In the genomic region with DNA sequence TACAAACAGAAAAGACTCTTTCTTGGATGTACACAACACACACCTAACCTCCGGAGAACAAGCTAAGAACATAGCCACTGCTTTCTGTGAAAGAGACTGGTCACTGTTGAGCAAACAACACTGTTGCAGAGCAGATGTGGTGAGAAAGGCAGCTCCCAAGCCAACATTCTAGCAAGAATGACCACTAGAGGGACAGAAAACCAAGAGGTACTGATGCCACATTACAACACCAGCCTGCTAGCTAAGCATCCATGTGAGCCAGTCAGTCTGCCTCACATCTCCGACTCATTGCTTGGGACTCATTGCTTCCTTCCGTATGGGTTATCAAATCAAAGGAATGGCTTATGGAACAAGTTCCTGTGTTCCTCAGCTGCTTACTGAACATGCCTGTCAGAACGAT, we compare ENCODE assay signal across 9 mouse cellular contexts. TPM values are rescaled to one million over a fixed set of nuclear protein-coding genes. Genes with fewer than 3 reads are reported as not detected.
A peak's percentile ranks its signal among the peaks of the same experiment; 100 is the strongest.
DNase-seq lines count a peak whose midpoint lies in the region; ATAC-seq lines count a peak whose summit lies in the region.
"Had no signal": no experiment of that assay in that cellular context is flagged by ENCODE, and none has a peak within 500 bp of the region (broad histone marks: within the 10 kb centered on the region; RNA-seq: fewer than 3 reads in every experiment).

No protein-coding gene starts in this region.

- H3K27ac ChIP-seq in forebrain, embryonic 13.5 days: peak overlapping the region; percentile 31; the same call in 1 of the 2 replicates
- H3K27ac ChIP-seq in forebrain, embryonic 16.5 days (ENCODE audit: low read length): no peak overlapping the region

- H3K4me1 ChIP-seq in forebrain, embryonic 13.5 days: peaks cover 33% of the 10 kb centered on the region
- H3K4me1 ChIP-seq in forebrain, embryonic 16.5 days (replicated peaks; ENCODE audit: control insufficient read depth, insufficient read depth, low read length): peaks cover 11% of the 10 kb centered on the region

- H3K9me3 ChIP-seq in forebrain, embryonic 13.5 days (replicated peaks): no peaks in the 10 kb centered on the region
- H3K9me3 ChIP-seq in forebrain, embryonic 16.5 days (ENCODE audit: control insufficient read depth, low read length): no peaks in the 10 kb centered on the region
- H3K9me3 ChIP-seq: stomach, embryonic 15.5 days had no signal

- peak; percentile 20 for DNase-seq in right cerebral cortex, adult 18-20 months
- DNase-seq in right cerebral cortex, postnatal 4 days: no peak
- DNase-seq in induced T-regulatory cell, adult 2 months (ENCODE audit: low read depth): peak; percentile 64
- DNase-seq in urinary bladder, adult 18-20 months (ENCODE audit: low spot score in 2 of 2): no peak
- no peak for DNase-seq in right cerebral cortex, postnatal 14 days

- H3K4me2 ChIP-seq in forebrain, embryonic 13.5 days: no peak overlapping the region
- no peak overlapping the region for H3K4me2 ChIP-seq in forebrain, embryonic 16.5 days (ENCODE audit: low read length)

- H3K27me3 ChIP-seq in forebrain, embryonic 13.5 days: no peaks in the 10 kb centered on the region
- H3K27me3 ChIP-seq in forebrain, embryonic 16.5 days (replicated peaks; ENCODE audit: control insufficient read depth, insufficient read depth, low read length): no peaks in the 10 kb centered on the region
- H3K27me3 ChIP-seq: stomach, embryonic 15.5 days had no signal

- no peak overlapping the region for H3K4me3 ChIP-seq in forebrain, embryonic 13.5 days
- H3K4me3 ChIP-seq in forebrain, embryonic 16.5 days (replicated peaks; ENCODE audit: low read length): no peak overlapping the region
- H3K4me3 ChIP-seq: stomach, embryonic 15.5 days had no signal

- ATAC-seq in forebrain, embryonic 13.5 days: no peak
- no peak for ATAC-seq in forebrain, embryonic 16.5 days
- peak; percentile 55; the same call in 1 of the 2 replicates for ATAC-seq in neutrophil, adult 5-6 weeks (ENCODE audit: extremely low read depth, insufficient number of reproducible peaks, low FRiP score, poor library complexity, severe bottlenecking)

- WGBS in forebrain, embryonic 13.5 days: 79% methylated on average over 4 of the region's 4 CpGs
- 71% methylated on average over 4 of the region's 4 CpGs for WGBS in forebrain, embryonic 16.5 days

- no peak overlapping the region for H3K9ac ChIP-seq in forebrain, embryonic 13.5 days
- no peak overlapping the region for H3K9ac ChIP-seq in forebrain, embryonic 16.5 days (replicated peaks; ENCODE audit: low read depth, low read length)
- H3K9ac ChIP-seq: stomach, embryonic 15.5 days had no signal

- H3K36me3 ChIP-seq in forebrain, embryonic 13.5 days (ENCODE audit: poor library complexity, severe bottlenecking): peaks cover 27% of the 10 kb centered on the region
- peaks cover 12% of the 10 kb centered on the region for H3K36me3 ChIP-seq in forebrain, embryonic 16.5 days (ENCODE audit: control insufficient read depth, insufficient read depth)

RNA-seq across cellular contexts. Expression of a gene that starts 18.8 kb away (rescaled TPM):
- polyA plus RNA-seq in forebrain, embryonic 13.5 days (2015; fragmentation: Nextera tagmentation; extraction: Ambion mirVana): 42.7 and 45.5 TPM in 2 replicates
- polyA plus RNA-seq in forebrain, embryonic 16.5 days (2015; fragmentation: Nextera tagmentation; extraction: Ambion mirVana): 33.2 and 38.8 TPM in 2 replicates
- 143 and 150 TPM in 2 replicates for total RNA-seq in neutrophil, adult 5-6 weeks (2017)

Comparison
In these comparisons a context has a peak if more than half of its experiments do, and no peak if none do; other contexts are left out.
1. DNase-seq: peak in right cerebral cortex, adult 18-20 months (single experiment) and induced T-regulatory cell, adult 2 months (single experiment); none in right cerebral cortex, postnatal 4 days (single experiment), urinary bladder, adult 18-20 months (0 of 2) and right cerebral cortex, postnatal 14 days (single experiment).